Mouse (Mus musculus) embryonic facial prominence, embryonic 15.5 days (tissue): Measurements from ENCODE around the gene Fcer1g. TPM values are rescaled to one million over a fixed set of nuclear protein-coding genes. Genes with fewer than 3 reads are reported as not detected.
A peak's percentile ranks its signal among the peaks of the same experiment; 100 is the strongest.

Experiments used
- ATAC-seq: fragments of 200-750 bp; cut with Nextera tagmentation; 2 replicates; pipeline ENCODE4 v1.8.0; 2017; ENCODE audit warnings: low read depth, moderate TSS enrichment; ENCODE audit not compliant: insufficient number of reproducible peaks, low FRiP score, low TSS enrichment
- H3K27ac ChIP-seq: fragments of 300-500 bp; sonication (generic); replicated peaks from 2 replicates; pipeline ENCODE4 v1.5.1; 2015; ENCODE audit warnings: mild to moderate bottlenecking, inconsistent platforms
- H3K27me3 ChIP-seq: fragments of 300-500 bp; sonication (generic); 2 replicates; pipeline ENCODE4 v1.6.1; 2015; ENCODE audit warnings: inconsistent platforms
- H3K36me3 ChIP-seq: fragments of 300-500 bp; sonication (generic); 2 replicates; pipeline ENCODE4 v1.6.1; 2015; ENCODE audit warnings: mild to moderate bottlenecking, inconsistent platforms
- H3K4me1 ChIP-seq: fragments of 300-500 bp; sonication (generic); 2 replicates; pipeline ENCODE4 v1.6.1; 2015; ENCODE audit warnings: inconsistent platforms
- H3K4me2 ChIP-seq: fragments of 300-500 bp; sonication (generic); replicated peaks from 2 replicates; pipeline ENCODE4 v1.6.1; 2015; ENCODE audit warnings: mild to moderate bottlenecking, inconsistent platforms
- H3K4me3 ChIP-seq: fragments of 300-500 bp; sonication (generic); replicated peaks from 2 replicates; pipeline ENCODE4 v1.5.1; 2015; ENCODE audit warnings: mild to moderate bottlenecking, inconsistent platforms
- H3K9ac ChIP-seq: fragments of 300-500 bp; sonication (generic); 2 replicates; pipeline ENCODE4 v1.6.1; 2015; ENCODE audit warnings: inconsistent platforms
- H3K9me3 ChIP-seq: fragments of 300-500 bp; sonication (generic); replicated peaks from 2 replicates; pipeline ENCODE4 v1.6.1; 2016; ENCODE audit warnings: inconsistent platforms
- WGBS: fragments of 180-500 bp; shearing (Covaris S2); methylation state at CpG from one replicate; pipeline ENCODE4 v1.1.7; 2015; 5-methylcytosine and 5-hydroxymethylcytosine counted together
- polyA plus RNA-seq: library from polyadenylated mRNA; unstranded; fragments of >200 nt; fragmentation: Nextera tagmentation; extraction: Ambion mirVana; gene quantifications from 2 replicates; pipeline ENCODE4 v1.2.1, GENCODE M21; 2015

Gene Fcer1g
- polyA plus RNA-seq, 1 experiment from 2014 or later = 92.7 TPM

GRCm38 (mm10) chr1:171223796-171224195 lies 10.4 kb downstream of the Fcer1g start:
- peaks cover 12% of the 10 kb centered on the region for H3K4me1 ChIP-seq
- no peak overlapping the region for H3K9ac ChIP-seq
- H3K4me3 ChIP-seq = no peak overlapping the region
- WGBS = 79% methylated on average over 2 of the region's 2 CpGs
- ATAC-seq = no peak
- no peak overlapping the region for H3K4me2 ChIP-seq
- H3K9me3 ChIP-seq = no peaks in the 10 kb centered on the region
- H3K36me3 ChIP-seq = peaks cover 10% of the 10 kb centered on the region; the same call in 1 of the 2 replicates
- no peak overlapping the region for H3K27ac ChIP-seq
- no peaks in the 10 kb centered on the region for H3K27me3 ChIP-seq

DNA sequence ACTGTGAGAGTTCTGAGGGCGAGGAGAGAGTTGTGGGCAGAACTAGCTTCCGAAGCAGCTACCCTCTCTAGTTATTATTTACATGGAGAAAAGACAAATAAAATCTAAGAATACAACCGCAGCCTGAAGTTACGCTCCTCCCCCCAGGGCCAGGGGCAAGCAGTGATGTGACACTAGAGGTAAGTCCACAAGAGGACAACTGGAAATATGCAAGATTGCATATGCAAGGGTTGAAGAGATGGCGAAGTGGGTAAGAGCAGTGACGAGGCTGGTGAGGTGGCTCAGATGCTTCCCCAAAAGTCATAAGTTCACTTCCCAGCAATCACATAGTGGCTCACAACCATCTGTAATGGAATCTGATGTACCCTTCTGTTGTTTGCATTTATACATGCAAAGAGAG lies 11.0 kb downstream of the Fcer1g start:
- Histone ChIP-seq H3K4me1 (peaks cover 12% of the 10 kb centered on the region), H3K4me3 (peak overlapping the region; percentile 72), H3K4me2 (peak overlapping the region; percentile 86), H3K27me3 (no peaks in the 10 kb centered on the region), H3K9me3 (no peaks in the 10 kb centered on the region), H3K9ac (no peak overlapping the region), H3K36me3 (peaks cover 11% of the 10 kb centered on the region; the same call in 1 of the 2 replicates), H3K27ac (peak overlapping the region; percentile 94)
- 82% methylated on average over 6 of the region's 6 CpGs for WGBS
- ATAC-seq = no peak

- ATAC-seq = peak; percentile 97
- Histone ChIP-seq H3K36me3 (peaks cover 14% of the 10 kb centered on the region; the same call in 1 of the 2 replicates), H3K4me1 (peaks cover 12% of the 10 kb centered on the region), H3K4me3 (peak within 1 kb of the TSS; percentile 72), H3K9ac (peak within 1 kb of the TSS; percentile 31), H3K27ac (peak within 1 kb of the TSS; percentile 94), H3K4me2 (peak within 1 kb of the TSS; percentile 86), H3K27me3 (no peaks in the 10 kb centered on the region), H3K9me3 (no peaks in the 10 kb centered on the region)
- under 1% methylated on average over 28 of the region's 28 CpGs for WGBS
Measured at GRCm38 (mm10) chr1:171222238-171223155, 11.7 kb downstream of the Fcer1g start, which contains the start of gene Tomm40l. Gene Tomm40l (minus strand): TSS chr1:171222514.

DNA sequence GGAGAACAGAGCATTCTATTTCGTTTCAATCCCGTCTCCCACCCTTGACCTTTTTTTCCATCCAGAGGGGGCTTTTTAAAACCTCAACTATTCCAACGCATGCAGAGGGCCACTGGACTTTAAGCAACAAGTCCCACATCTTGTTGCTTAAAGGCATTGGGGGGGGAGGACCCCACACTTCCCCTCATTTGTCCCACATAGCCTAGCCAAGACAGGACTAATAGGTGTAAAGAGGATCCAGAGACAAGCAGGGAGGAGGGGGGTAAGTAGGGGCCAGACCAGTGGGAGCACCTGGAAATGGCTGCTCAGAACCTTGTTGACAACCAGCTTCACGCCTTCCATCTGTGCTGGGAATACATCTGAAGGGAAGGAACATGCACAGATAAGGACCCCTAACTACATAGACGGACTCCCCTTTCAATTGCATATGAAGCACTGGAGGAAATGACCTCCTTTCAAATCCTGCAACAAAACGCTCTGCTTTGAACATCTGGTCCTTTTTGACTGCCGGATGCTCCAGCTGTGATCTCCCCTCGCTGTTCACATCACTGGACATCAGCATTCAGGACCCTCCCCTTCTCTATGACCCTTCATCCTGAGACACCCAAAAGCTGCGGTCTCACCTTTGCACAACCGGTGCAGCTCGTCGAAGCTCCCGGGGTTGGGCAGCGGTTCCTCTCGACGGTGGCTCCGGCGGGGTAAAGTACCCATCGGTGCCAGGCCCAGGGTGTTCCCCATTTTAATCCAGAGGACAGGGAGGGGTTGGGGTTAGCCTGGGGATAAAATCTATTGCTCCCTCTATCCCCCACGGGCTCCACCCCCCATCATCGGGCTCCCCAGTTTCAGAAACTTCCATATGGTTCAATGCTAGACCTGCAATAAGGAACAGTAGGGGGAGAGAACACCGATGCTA lies 12.6 kb downstream of the Fcer1g start:
- peak overlapping the region; percentile 31 for H3K9ac ChIP-seq
- peak overlapping the region; percentile 72 for H3K4me3 ChIP-seq
- 6% methylated on average over 22 of the region's 22 CpGs for WGBS
- no peaks in the 10 kb centered on the region for H3K9me3 ChIP-seq
- ATAC-seq = no peak
- H3K4me1 ChIP-seq = peaks cover 12% of the 10 kb centered on the region
- peaks cover 14% of the 10 kb centered on the region; the same call in 1 of the 2 replicates for H3K36me3 ChIP-seq
- no peaks in the 10 kb centered on the region for H3K27me3 ChIP-seq
- peak overlapping the region; percentile 86 for H3K4me2 ChIP-seq
- H3K27ac ChIP-seq = no peak overlapping the region

GRCm38 (mm10) chr1:171220871-171221270 lies 13.3 kb downstream of the Fcer1g start:
- Histone ChIP-seq H3K27me3 (no peaks in the 10 kb centered on the region), H3K4me2 (peak overlapping the region; percentile 86), H3K9me3 (no peaks in the 10 kb centered on the region), H3K4me3 (peak overlapping the region; percentile 72; the same call in 1 of the 2 replicates), H3K36me3 (peaks cover 14% of the 10 kb centered on the region; the same call in 1 of the 2 replicates), H3K4me1 (peaks cover 12% of the 10 kb centered on the region), H3K9ac (no peak overlapping the region), H3K27ac (no peak overlapping the region)
- no peak for ATAC-seq
- 4% methylated on average over 10 of the region's 10 CpGs for WGBS

GRCm38 (mm10) chr1:171216241-171216955 lies 17.8 kb downstream of the Fcer1g start:
- peaks cover 6% of the 10 kb centered on the region for H3K4me1 ChIP-seq
- no peaks in the 10 kb centered on the region for H3K9me3 ChIP-seq
- H3K4me2 ChIP-seq = no peak overlapping the region
- H3K36me3 ChIP-seq = peaks cover 14% of the 10 kb centered on the region; the same call in 1 of the 2 replicates
- no peaks in the 10 kb centered on the region for H3K27me3 ChIP-seq
- H3K27ac ChIP-seq = no peak overlapping the region
- WGBS = 86% methylated on average over 18 of the region's 18 CpGs
- no peak for ATAC-seq
- no peak overlapping the region for H3K9ac ChIP-seq
- no peak overlapping the region for H3K4me3 ChIP-seq

DNA sequence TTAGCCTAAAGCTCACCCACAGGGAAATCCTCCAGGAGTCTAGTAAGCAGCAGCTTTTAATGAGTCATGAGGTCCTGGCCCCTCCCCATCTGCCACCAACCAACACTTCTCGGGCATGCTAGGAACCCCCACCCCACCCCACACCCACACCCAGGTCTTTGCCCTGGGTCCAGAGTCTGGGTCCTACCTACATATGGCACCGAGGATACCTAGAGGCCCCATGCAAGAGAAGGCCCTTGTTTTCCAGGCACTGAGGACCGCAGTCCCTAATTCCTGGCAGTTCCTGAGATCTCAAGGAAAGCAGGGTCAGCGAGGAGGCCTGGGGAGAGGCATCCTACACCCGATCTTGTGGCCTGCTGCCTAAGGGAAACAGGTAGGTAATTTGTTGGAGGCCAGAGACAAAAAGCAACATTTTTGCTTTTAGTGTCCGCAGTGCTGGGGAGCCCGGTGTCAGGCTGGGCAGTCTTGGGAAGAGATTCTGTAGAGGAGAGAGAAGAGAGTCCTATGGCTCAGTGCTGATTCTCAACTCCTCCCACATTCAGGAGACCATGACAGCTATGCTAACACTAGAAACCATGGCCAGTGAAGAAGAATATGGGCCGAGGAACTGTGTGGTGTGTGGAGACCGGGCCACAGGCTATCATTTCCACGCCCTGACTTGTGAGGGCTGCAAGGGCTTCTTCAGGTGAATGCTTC lies 20.2 kb downstream of the Fcer1g start, which contains the start of gene Nr1i3:
Gene Nr1i3, plus strand, starts transcription at position 170 of the 696 bp plus-strand sequence.
- Histone ChIP-seq H3K27ac (no peak within 1 kb of the TSS), H3K27me3 (no peaks in the 10 kb centered on the region), H3K4me1 (no peaks in the 10 kb centered on the region), H3K36me3 (peaks cover 5% of the 10 kb centered on the region; the same call in 1 of the 2 replicates), H3K4me3 (no peak within 1 kb of the TSS), H3K4me2 (no peak within 1 kb of the TSS), H3K9ac (no peak within 1 kb of the TSS), H3K9me3 (no peaks in the 10 kb centered on the region)
- WGBS = 71% methylated on average over 10 of the region's 10 CpGs
- no peak for ATAC-seq

GRCm38 (mm10) chr1:171212854-171213253 lies 21.3 kb downstream of the Fcer1g start:
- no peaks in the 10 kb centered on the region for H3K9me3 ChIP-seq
- H3K27me3 ChIP-seq = no peaks in the 10 kb centered on the region
- H3K4me3 ChIP-seq = no peak overlapping the region
- ATAC-seq = no peak
- WGBS = 39% methylated on average over 3 of the region's 3 CpGs
- no peak overlapping the region for H3K4me2 ChIP-seq
- no peaks in the 10 kb centered on the region for H3K36me3 ChIP-seq
- no peak overlapping the region for H3K9ac ChIP-seq
- no peak overlapping the region for H3K27ac ChIP-seq
- no peaks in the 10 kb centered on the region for H3K4me1 ChIP-seq

- H3K27ac ChIP-seq = no peak overlapping the region
- no peak overlapping the region for H3K9ac ChIP-seq
- H3K36me3 ChIP-seq = no peaks in the 10 kb centered on the region
- 11% methylated on average over 4 of the region's 4 CpGs for WGBS
- H3K27me3 ChIP-seq = no peaks in the 10 kb centered on the region
- H3K4me1 ChIP-seq = no peaks in the 10 kb centered on the region
- no peak overlapping the region for H3K4me3 ChIP-seq
- H3K4me2 ChIP-seq = no peak overlapping the region
- ATAC-seq = no peak
- H3K9me3 ChIP-seq = no peaks in the 10 kb centered on the region
Measured at GRCm38 (mm10) chr1:171209409-171209808, 24.8 kb downstream of the Fcer1g start.
